Mouse (Mus musculus): ENCODE results near the gene Tlcd2.

- TF ChIP-seq POLR2A (IDR thresholded peaks at IDR 0.05; ENCODE audit: control insufficient read depth, extremely low read depth, insufficient read depth, low read length, poor library complexity) (no peak), CTCF (IDR thresholded peaks at IDR 0.05; ENCODE audit: borderline replicate concordance, control insufficient read depth, extremely low read depth, insufficient read depth, low read length, poor library complexity) (no peak)
Measured at GRCm38 (mm10) chr11:75465051-75465450, 3.5 kb downstream of the Tlcd2 start.
